Mouse (Mus musculus) CH12.LX (cell line): ENCODE measurements around the gene Tvp23b.

Experiments
- CTCF ChIP-seq, 2 experiments: IDR thresholded peaks in 1 of 2; conservative IDR thresholded peaks in 1 of 2; 2 replicates each; pipeline ENCODE4 v1.5.1; 2011 to 2012; ENCODE audit warnings: low read depth in 2 of 2, low read length in 2 of 2, improper control_type of control experiment in 1 of 2, inconsistent platforms in 1 of 2, mild to moderate bottlenecking in 1 of 2, moderate library complexity in 1 of 2
- E2F4 ChIP-seq: IDR thresholded peaks from 2 replicates; pipeline ENCODE4 v1.6.1; 2011; ENCODE audit warnings: low read depth, low read length, improper control_type of control experiment; ENCODE audit not compliant: insufficient replicate concordance
- ETS1 ChIP-seq: conservative IDR thresholded peaks from 2 replicates; pipeline ENCODE4 v1.6.1; 2012; ENCODE audit warnings: low read depth, mild to moderate bottlenecking, inconsistent platforms, low read length, improper control_type of control experiment, moderate library complexity
- MAFK ChIP-seq: IDR thresholded peaks from 2 replicates; pipeline ENCODE4 v1.6.1; 2011; ENCODE audit warnings: low read length, improper control_type of control experiment; ENCODE audit not compliant: insufficient replicate concordance
- MAX ChIP-seq: IDR thresholded peaks from 2 replicates; pipeline ENCODE4 v1.6.1; 2011; ENCODE audit warnings: low read length, improper control_type of control experiment
- MEF2A ChIP-seq: IDR thresholded peaks from 2 replicates; pipeline ENCODE4 v1.6.1; 2014; ENCODE audit warnings: low read depth, mild to moderate bottlenecking, inconsistent platforms, low read length, improper control_type of control experiment, borderline replicate concordance
- POLR2A ChIP-seq: IDR thresholded peaks from 2 replicates; pipeline ENCODE4 v1.6.1; 2011; ENCODE audit warnings: low read depth, mild to moderate bottlenecking, improper control_type of control experiment, low read length
- SIN3A ChIP-seq: IDR thresholded peaks from 2 replicates; pipeline ENCODE4 v1.6.1; 2012; ENCODE audit warnings: low read length, improper control_type of control experiment, inconsistent platforms
- SMC3 ChIP-seq: IDR thresholded peaks from 2 replicates; pipeline ENCODE4 v1.6.1; 2011; ENCODE audit warnings: low read depth, low read length, improper control_type of control experiment
- TCF12 ChIP-seq: IDR thresholded peaks from 2 replicates; pipeline ENCODE4 v1.6.1; 2014; ENCODE audit warnings: low read depth, mild to moderate bottlenecking, inconsistent platforms, low read length, improper control_type of control experiment
- USF2 ChIP-seq: conservative IDR thresholded peaks from 2 replicates; pipeline ENCODE4 v1.6.1; 2011; ENCODE audit warnings: low read depth, low read length, improper control_type of control experiment
- ZC3H11A ChIP-seq: IDR thresholded peaks from 2 replicates; pipeline ENCODE4 v1.6.1; 2012; ENCODE audit warnings: low read depth, mild to moderate bottlenecking, inconsistent platforms, low read length, improper control_type of control experiment

DNA sequence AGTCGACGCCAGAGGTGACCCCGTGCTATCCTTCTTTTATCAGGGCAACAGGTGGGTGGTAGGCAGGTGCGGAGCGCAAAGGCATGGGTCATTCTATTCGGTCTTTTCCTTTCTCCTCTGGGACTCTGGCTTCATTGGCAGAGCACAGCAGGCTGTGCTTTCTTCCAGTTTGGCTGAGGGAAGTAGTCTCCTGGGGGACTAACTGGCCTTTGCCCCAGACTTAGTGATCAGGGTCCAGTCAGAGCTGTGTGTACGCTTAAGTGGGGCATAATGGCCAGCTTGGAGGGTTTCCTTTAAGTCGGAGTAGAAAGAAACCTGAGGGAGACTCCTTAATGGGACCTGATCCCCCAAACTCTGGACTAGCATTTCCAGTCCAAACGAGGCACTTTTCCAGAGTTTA lies 5.8 kb upstream of the Tvp23b start:
- TF ChIP-seq CTCF (conservative IDR thresholded peaks at IDR 0.05 in 1 of 2, IDR thresholded peaks at IDR 0.05 in 1 of 2; ENCODE audit: low read depth in 2 of 2, low read length in 2 of 2) (no peak), POLR2A (no peak), ZC3H11A (no peak), MEF2A (no peak), MAX (no peak), SIN3A (no peak), USF2 (no peak), MAFK (no peak), E2F4 (no peak), ETS1 (no peak), SMC3 (no peak), TCF12 (no peak)
